Mouse (Mus musculus) spleen, adult 12 weeks (tissue): ENCODE measurements around the gene Cep131.

Experiments used
- DNase-seq: peaks from one replicate; pipeline ENCODE4 v3.0.0; 2022; ENCODE audit warnings: low spot score

Gene Cep131

GRCm38 (mm10) chr11:120086702-120087152 lies at the start of gene Cep131:
Cep131 (minus strand) TSS chr11:120086827.
- peak; percentile 93 for DNase-seq

DNA sequence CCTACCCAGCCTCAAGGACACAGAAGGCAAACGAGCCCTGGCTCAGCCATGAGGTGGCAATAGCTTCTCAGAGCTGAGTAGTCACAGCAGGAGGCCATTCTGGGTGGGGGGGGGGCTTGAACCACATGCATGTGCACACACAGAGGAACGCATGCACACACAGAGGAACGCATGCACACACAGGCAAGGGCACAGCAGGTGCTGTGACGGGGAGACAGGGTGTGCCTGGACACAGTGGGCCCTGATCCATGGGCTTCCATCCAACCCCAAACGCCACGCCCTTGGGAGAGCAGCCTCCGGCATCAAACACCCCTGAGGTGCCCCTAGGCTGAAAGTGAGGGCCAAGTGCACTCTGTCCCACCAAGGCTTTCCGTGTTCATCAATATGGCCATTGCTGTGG lies 49.6 kb upstream of the Cep131 start:
- DNase-seq, result no peak

GRCm38 (mm10) chr11:120134847-120135530 lies 48.4 kb upstream of the Cep131 start:
- DNase-seq, result no peak

DNA sequence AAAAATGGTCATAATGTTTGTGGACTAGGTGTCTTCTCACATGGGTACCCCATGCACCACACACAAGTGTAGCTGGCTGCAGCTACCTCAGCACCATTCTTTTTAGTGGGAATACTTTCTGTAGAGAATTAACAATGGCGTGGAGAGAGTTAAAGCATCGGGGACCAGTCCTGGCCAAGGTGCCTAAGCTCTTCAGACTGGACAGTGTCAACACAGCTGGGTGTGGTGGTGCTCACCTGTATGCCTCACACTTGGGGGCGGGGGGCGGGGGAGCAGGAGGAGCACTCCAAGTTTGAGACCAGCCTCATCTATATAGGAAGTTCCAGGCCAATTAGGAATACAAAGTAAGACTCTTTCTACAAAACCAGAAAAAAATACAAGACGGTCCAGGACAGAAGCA lies 47.5 kb upstream of the Cep131 start:
- no peak for DNase-seq

GRCm38 (mm10) chr11:120129281-120129680 lies 42.7 kb upstream of the Cep131 start:
- no peak for DNase-seq

DNA sequence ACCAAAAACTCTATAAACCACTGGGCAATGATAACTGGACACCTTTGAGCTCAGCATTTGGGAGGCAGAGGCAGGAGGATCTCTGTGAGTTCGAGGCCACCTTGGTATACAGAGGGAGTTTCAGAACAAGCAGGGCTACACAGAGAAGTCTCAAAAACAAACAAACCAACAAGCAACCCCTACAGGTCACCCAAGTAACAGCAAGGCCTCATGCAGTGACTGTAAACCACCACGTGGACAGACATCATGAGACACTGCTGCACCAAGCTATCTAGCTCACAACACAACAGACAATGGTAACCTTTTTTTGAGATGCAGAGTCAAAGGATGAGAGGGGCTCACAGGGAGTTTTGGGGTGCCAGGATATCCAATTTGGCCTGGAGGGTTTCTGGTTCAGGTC lies 40.2 kb upstream of the Cep131 start:
- DNase-seq, result no peak

DNA sequence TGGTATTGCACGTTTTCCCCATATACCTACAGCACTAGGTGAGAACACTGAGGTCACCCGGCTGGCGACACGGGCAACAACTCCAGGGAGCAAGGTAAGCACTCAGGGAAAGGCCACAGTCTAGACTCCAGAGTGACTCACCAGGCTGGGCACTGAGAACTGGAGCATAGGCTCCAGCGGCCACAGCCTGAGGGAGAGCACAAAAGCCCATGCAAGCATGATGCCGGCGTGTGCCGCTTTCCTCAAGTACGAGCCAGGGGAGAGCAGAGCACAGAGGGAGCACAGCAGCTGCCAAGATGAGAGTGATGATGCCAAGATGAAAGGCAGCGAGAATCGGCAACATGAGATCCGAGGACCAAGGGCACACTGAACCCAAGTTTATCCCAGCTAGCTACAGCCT lies 35.5 kb upstream of the Cep131 start:
- no peak for DNase-seq

GRCm38 (mm10) chr11:120120642-120121420 lies 34.2 kb upstream of the Cep131 start:
- no peak for DNase-seq

GRCm38 (mm10) chr11:120119936-120120541 lies 33.4 kb upstream of the Cep131 start:
- no peak for DNase-seq

GRCm38 (mm10) chr11:120119108-120119507 lies 32.5 kb upstream of the Cep131 start:
- no peak for DNase-seq

- no peak for DNase-seq
Measured at GRCm38 (mm10) chr11:120117626-120118025, 31.0 kb upstream of the Cep131 start.

DNA sequence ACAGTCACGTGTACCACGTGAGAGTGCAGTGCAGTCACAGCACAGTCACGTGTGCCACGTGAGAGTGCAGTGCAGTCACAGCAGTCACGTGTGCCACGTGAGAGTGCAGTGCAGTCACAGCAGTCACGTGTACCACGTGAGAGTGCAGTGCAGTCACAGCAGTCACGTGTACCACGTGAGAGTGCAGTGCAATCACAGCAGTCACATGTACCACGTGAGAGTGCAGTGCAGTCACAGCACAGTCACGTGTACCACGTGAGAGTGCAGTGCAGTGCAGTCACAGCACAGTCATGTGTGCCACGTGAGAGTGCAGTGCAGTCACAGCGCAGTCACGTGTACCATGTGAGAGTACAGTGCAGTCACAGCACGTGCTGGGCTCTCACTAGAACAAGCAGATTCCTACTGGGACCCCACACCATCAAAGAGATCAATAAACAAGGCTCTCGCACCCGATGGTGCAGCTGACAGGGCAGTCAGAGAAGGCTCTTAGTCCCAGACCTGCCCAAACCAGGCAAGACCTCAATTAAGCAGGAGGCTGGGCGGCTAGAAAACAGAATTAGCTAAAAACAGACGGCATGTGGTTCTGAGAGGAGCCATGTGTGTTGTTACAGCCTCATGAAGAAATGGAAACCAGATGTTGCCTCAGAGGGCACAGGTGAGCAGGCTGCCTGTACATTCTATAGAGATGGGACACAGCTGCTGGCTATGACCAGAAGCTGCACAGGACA lies 28.0 kb upstream of the Cep131 start:
- no peak for DNase-seq

GRCm38 (mm10) chr11:120112136-120112535 lies 25.5 kb upstream of the Cep131 start:
- DNase-seq, result no peak

GRCm38 (mm10) chr11:120111033-120111432 lies 24.4 kb upstream of the Cep131 start:
- DNase-seq, result peak; percentile 27

DNA sequence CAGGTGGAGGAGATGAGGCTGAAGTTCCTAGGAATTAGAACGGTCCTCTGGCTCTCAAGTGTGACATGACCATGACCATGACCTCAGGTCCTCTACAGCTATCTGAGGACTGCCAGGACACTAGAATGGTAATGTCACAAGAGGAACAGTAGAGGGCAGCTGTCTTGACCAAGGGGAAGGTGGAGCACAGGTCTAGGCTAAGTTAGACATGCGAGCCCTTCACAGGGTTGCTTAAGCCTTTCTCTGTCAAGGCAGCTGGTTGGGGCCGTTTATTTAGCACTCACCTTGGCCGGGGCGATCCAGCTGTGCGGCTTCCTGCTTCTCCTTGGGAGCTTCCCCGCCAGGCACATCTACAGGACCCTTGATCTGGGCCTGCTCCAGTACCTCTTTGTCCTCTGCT lies 23.9 kb upstream of the Cep131 start:
- no peak for DNase-seq

DNA sequence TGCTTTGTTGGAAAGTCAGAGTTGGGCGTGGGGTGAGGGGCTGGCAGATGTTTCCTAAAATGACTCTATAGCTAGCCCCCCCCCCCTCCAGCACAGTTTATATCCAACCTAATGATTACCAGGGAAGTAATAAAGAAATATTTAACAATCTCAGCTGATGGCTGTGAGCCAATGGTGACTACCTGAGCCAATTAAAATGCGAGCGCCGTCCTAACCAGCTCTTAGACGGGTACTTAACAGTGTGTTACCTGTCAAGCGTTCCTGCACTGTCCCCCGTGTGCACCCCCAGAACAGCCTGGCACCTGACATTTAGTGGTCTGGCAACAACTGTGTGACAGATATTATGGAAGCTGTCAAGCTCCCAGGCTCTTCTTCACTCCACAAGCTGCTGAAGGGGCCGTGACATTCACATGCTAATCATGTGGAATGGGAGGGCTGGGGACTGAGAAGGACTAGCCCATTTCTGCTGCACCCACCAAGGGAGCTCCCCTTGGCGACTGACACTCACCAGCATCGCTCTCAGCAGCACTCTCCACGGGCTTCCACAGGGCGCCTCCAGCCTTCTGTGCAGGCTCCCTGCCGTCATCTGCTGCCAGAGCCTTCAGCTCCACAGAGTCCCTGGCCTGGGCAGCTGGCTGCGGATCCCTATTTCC lies 23.1 kb upstream of the Cep131 start:
- DNase-seq, result no peak

DNA sequence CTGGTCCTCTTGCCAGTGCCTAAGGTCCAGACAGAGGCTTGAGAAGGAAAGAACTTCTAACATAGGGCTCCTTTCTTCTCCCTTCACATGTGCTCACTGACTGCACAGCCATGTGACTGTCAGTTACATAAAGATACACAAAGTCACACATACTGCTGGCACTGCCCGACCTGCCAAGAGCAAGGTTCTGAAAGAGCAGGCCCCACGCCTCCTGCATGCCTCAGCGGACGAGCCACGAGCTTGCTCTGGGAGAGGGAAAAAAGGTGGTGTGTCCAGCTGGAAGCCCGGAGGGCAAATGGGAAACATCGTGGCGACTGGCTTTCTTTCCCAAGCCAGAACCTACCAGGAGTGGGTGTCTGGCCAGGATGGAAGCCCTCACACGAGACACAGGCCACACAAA lies 21.2 kb upstream of the Cep131 start:
- DNase-seq, result no peak

GRCm38 (mm10) chr11:120107026-120107425 lies 20.4 kb upstream of the Cep131 start:
- DNase-seq, result no peak

GRCm38 (mm10) chr11:120103431-120103997 lies 16.9 kb upstream of the Cep131 start:
- DNase-seq, result no peak

GRCm38 (mm10) chr11:120101036-120101435 lies 14.4 kb upstream of the Cep131 start:
- peak; percentile 49 for DNase-seq
